Mouse (Mus musculus) c-Kit-positive CD71-positive TER-119-negative erythroid progenitor cells, embryonic 14.5 days (primary cell): ENCODE measurements around the gene Exosc7.

ENCODE experiments used
- DNase-seq: peaks from one replicate; pipeline ENCODE4 v3.0.0-alpha.2; 2013; ENCODE audit warnings: low read depth

Exosc7 gene

DNA sequence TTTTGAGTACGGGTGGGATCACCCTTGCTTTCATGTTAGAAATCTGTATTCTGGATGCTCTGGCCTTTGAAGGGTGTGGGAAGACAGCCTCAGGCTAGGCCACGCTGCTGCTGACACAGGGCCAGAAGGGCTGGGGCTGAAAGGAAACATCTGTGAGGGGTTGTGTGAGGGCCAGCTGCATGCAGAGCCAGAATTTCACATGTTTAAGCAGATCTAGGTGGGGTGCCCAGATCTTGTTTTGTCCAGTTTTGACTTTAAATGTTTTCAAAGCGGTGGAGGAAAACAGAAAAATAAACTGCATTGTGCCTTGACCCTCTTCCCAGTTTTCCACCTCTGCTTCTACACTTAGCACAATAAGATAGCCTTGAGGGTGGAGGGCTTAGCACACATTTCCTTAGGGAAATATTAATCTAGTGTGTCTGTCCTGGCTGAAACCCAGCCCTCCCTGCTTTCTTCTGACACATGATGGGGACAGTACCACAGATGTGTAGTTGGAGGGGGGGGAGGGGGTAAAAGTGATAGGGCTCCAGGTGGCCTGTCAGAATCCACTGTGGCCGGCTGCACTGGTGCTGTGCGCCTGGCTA is 26.0 kb downstream of the Exosc7 start:
- DNase-seq = no peak

DNA sequence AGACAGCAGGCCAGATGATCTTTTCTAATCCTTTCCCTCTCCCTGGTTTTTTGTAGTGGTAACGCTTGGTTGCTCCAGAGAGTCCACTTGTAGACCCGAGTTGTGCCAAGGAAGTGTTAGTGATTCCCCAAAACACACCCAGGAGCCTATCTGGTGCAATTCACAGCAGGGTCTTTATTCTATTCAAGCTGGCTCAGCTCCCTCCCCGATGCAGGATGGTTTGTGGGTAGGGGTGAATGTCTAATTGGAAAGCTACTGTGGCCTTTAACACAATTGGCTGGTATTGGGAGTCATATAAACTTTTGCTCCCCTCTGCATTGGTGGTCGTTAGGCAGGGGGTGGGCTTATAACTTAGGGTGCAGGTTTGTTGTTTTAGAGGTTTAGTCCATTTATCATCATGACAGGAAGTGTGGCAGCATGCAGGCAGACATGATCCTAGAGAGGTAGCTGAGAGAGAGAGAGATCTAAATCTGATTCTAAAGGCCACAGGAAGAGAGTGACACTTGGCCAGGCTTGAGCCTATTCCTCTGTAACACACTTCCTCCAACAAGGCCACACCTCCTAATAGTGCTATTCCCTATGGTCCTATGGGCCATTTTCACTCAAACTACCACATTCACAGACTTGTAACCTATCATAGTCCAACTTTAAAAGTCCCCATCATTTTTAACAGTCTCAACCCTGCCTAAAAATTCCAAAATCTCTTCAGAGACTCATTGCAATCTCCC is 27.0 kb downstream of the Exosc7 start:
- no peak for DNase-seq

DNA sequence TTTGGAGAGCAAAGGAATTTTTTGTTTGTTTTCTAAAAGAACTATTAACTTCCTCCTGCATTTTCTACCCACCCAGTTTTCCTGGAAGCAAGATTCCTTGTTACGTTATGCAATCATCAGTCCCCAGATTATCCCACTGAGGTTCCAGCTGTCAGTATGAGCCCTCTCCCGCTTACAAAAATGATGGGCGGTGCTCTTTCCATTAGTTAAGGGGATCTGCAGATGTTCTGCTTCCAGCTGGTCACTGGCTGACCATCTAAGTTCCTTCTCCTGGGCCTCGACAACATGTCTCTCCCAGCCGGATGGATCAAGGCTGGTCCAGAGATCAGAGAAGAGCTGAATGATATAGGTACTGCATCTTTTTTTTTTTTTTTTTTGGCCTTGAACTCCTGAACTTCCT is 35.4 kb downstream of the Exosc7 start:
- DNase-seq = no peak

DNA sequence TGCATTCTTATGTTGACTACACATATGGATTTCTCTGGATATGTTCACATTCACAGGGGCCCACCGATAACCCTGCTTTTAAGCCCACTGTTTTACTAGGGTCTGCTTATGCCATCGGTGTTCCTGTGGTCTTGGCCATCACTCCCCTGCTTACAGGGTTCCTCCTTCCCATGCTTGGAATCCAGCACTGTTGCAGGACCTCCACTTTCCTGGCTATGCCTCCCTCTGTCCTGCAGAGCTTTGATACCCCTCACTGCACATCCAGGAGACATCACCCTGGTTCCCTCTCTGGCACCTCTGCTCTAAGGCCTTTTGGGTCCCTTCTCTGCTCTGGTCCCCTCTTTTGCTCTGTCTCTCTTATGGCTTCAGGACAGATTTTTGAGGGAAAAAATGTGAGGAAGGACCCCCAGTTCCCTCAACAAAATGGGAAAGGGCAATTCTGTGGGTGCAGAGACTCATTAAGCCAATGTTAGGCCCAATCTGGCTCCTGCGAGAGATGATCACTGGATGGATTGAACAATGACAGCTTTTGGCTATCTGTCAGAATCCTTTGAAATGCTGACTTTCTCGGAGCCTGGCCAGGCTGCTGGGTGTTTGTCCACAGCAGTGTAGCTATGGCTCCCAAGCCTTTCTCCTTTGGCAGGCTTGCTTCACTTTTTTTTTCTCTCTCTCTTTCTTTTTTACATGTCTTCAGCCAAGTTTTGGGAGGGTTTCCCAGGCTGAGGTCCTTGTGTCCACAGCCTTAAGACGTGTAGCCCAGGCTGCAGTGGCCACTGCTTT is 37.4 kb downstream of the Exosc7 start, which contains the start of gene Clec3b:
TSS of gene Clec3b (plus strand) at position 706 of the 780 bp plus-strand sequence.
- DNase-seq = no peak

DNA sequence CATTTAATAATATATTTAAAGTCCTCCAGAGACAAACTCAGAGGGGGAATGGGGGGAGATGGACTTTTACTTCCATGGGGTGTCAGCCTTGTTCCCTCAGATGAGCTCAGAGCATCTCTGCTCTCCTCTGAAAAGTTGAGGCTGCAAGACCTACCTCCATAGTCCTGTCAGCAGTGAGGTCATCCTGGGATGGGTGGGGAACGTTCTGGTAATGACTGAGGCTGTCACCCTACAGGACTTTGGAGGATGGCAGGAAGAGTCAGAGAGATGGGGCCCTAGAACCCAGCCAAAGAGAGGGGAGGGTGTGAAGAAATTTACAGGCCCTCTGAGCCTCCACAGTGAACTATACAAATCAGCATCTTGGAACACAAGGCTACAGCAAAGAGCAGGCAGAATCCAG is 38.5 kb downstream of the Exosc7 start:
- no peak for DNase-seq

DNA sequence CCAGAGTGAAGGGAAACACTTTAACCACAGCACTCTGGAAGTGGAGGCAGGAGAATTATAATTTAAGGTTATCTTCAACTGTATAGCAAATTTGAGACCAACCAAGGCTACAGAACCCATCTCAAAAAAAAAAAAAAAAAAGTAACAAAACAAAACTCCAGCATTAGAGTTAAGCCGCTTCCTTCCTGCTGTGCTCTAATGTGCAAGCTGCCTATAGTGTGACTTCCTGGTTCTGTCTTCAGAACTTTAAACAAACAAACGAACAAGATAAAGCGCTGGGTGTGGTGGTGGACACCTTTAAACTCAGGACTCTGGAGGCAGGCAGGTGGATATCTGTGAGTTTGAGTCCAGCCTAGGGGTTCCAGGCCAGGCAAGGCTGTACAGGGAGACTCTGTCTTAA is 39.0 kb downstream of the Exosc7 start:
- no peak for DNase-seq

DNA sequence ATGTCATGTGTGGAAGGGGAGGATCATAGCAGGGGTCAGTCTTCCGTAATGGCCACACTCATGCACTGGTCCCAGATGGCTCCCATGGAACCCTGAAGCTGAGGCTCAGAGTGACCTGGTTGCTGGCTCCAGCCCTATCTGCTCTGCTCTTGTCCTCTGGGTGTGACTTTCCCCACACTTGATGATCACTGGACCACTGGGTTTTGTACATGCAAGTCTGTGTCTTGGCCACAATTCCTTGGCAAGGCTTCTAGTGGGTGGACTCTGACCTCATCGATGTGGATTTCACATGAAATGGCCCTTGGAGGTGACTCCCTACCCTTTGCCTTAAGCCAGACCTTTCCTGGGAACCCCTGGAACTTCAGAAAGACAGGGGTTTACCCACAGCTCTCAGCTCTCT is 40.1 kb downstream of the Exosc7 start:
- no peak for DNase-seq

DNA sequence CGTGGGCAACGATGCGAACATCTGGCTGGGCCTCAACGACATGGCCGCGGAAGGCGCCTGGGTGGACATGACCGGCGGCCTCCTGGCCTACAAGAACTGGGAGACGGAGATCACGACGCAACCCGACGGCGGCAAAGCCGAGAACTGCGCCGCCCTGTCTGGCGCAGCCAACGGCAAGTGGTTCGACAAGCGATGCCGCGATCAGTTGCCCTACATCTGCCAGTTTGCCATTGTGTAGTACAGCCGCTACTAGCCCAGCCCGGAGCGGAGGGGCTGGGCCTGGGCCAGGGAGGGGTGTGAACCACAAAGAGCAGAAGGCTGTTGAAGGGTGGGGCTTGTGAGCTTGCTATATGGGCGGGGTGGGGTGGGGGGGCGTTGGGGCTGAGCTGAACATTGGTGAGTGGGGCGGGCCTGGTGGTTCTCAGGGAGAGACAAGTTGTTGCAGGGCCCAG is 43.9 kb downstream of the Exosc7 start:
- DNase-seq = no peak

DNA sequence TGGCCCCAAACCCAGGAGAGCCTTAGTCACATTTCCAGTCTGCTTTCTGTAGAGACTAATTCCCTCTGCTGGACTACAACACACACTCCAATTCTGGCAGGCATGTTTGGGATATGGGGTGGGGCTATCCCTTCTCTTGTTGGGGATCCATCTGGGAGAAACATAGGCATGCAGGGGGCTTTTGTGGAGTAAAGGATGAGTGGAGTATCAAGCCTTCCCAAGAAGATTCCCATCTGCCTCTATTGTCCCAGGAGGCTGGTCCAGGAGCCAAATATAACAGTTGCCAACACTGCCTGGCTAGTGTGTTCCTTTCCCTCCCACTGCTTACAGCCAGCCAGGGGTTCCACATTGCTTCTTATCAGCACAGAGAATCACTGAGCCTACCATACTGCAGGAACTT is 44.7 kb downstream of the Exosc7 start:
- no peak for DNase-seq

DNA sequence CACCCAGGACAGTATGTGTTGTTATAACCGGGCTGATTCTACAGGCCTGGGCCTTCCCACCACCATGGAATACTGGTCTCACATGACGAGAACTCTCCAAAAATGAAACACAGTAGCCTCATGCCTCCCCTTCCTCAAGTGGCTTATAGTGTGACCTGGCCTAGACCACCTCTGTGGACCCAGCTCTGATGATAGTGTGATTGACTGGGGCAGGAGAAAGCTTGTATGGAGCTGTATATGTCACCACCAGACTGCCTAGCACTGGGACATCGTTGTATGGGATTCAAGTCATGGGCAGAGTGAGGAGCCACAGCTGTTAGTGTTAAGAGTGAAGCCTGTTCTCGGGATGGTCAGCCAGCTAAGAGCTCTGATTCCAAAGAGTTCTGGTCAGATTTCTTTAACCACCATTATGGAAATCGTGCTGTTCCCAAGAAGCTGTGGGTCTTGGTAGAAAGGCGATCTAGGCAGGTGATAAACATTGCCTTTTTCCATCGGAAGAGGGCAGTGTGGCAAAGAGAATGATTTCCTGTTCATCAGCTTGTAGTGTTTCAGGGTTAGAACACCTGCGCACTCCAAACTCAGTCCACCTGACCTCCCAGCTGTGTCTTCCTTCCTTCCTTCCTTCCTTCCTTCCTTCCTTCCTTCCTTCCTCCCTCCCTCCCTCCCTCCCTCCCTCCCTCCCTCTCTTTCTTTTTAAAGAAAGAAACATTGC is 45.3 kb downstream of the Exosc7 start:
- peak; percentile 56 for DNase-seq

DNA sequence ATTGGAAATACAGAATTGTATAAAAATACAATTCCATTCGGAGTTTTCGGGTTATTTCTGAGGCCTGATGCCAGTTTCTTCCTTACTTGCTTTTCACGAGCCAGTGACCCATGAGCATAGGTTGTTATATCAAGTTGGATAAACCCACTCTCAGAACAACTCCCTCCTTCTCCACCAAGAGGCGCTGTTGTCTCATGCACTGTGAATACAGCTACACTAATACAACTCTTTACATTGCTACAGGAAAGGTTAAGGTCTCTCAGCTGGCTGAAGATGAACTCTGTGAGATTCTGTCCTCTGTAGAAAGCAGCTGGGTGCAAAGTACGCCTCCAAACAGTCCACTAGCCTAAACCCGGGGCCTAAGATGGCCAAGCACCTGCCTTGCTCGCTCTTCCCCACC is 46.3 kb downstream of the Exosc7 start:
- DNase-seq = peak; percentile 69

DNA sequence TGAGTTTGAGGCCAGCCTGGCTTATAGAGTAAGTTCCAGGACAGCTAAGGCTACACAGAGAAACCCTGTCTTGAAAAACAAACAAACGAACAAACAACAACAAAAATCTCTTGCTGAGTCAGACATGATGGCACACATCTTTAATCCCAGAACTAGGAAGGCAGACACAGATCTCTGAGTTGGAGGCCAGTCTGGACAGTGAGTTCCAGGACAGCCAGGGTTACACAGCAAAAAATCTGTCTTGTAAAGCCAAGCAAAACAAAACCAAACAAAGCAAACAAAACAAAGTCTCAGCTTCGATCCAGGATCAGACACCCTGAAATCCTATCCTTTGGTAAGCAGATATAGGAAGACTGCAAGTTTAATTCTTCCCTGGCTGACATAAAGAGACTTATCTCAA is 48.8 kb downstream of the Exosc7 start:
- DNase-seq = no peak

DNA sequence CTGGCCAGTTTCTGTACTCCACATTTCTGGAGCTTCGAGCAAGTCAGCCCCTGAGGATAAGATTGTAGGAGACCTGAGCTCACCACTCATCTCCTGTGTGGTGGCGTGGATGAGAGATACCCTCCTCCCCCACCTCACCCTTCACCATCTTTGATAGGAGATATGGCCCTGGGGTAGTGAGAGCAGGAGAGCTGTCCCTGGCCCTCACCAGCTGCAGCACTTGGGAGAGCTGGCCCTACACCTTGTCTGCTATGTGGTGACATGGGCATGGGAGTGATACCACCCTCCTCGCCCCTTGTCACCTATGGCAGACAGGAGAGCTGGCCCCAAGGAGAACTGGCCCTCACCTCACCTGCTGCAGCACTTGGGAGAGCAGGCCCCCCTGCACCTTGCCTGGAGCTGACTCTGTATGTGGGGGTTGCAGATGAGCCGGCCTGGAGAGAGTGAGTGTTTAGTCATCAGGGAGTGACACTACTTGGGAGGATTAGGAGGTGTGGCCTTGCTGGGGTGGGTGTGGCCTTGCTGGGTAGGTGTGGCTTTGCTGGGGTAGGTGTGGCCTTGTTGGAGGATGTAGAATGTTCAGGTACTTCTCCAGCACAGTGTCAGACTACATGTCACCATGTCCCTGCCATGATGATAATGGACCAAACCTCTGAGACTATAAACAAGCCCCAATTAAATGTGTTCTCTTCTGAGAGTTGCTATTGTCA is 50.1 kb downstream of the Exosc7 start:
- DNase-seq = no peak

DNA sequence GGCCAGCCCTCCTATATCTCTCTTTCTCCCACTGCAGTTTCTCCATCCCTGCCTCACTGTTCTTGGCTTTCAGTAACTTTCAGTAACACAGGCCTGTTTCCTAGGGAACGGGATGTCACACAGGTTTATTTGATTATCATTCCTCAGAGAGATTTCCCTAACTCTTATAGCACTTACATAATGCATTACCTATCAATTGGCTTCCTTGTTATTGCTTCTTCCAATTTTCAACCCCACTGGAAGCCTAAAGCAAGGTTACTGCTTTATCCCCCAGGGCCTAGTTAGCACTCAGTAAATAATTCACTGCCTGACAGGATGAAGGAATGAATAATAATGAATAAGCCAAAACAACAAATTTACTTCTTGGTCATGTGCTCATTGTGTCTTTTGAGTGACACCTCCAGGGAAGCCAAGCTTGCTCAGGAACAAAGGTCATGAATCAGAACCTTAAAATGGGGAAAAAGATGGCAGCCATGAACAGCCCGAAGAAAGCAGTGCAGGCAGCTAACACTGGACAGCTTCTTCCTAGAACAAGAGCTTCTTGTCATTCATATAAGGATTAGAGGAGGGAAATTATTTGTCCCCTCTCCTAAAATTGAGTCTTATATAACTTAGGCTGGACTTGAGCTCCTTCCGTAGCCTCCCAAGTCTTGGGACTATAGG is 52.9 kb downstream of the Exosc7 start:
- DNase-seq = no peak

DNA sequence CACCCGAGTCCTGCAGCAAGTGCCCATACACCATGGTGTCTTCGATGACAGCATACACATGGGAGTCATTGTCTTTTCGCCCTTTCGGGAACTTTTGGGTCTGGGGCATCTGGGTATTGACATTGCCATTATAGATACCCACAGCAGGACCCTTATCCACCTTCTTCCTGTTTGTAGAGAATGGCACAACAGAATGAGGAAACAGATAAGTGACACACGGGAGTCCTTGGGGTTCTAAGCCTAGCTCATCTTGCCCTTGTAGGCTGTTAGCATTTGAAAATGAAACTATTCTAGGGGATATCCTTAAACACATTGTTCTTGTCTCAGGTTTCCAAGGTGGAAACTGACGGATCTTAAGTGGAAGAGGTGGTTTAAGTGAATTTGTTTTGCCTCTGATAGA is 60.7 kb downstream of the Exosc7 start:
- DNase-seq = no peak

DNA sequence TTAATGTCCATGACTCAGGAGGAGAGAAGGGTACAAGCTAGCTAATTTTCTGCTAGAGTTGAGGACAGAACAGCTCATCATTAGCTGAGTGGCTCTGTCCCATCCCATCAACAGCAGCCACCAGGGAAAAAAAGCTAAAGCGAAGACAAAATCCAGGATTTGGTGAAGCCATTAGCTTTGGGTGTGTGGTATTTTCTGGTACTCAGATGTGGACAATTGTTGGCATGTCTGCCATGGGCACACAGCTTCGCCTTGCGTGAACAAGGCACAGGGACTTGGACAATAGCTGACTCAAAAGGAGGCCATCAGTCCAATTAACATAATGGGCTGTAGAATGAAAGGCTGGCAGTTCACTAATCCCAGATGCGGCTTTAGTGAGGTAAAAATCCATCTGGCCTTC is 61.3 kb downstream of the Exosc7 start:
- no peak for DNase-seq

DNA sequence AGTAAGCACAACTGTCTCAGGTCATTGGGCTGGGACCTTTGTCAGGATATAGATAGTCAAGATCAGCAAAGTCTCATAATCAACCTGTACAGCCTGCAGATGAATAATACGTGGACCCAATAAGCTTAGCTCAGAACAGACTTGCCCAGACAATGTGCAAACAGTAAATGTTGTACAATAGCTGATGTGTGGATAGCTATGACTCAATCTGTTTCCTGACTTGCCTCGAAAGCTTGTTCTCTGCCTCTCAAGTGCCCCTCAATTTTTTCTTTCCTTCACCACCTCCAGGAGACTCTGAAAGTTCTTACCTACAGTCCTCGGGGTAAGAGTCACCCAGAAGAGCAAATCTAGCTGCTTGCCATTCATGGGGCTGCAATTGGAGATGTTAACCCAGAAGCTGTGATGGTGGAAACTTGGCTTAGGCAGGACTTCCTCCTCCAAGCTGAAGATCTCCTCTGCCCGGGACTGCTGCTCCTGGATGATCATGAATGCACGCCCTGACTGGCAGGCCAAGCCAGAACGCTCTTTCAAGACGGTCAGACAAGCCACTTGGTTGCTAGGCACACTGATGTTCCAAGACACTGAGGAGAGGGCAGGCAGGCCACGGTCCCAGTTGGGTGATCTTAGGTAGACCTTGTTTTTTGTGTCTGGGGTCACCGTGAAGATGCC is 64.5 kb downstream of the Exosc7 start:
- no peak for DNase-seq

DNA sequence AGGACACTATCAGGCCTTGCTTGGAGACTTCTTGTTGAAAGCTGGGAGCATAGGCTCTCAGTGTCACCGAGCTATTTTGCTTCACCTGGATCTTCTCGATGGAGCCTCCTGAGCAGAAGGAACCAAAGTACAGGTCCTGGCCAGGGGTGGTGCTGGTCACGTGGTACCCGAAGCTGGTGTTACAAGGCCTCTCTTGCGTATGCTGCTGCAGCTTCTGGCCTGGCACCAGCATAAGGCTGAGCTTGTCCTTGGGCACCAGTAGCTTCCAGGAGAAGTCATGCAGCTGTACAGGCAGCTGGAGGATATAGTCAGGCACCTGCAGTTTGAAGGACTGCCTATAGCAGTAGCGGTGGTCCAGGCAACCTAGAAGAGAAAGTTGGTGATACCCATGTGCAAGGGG is 67.0 kb downstream of the Exosc7 start:
- no peak for DNase-seq

DNA sequence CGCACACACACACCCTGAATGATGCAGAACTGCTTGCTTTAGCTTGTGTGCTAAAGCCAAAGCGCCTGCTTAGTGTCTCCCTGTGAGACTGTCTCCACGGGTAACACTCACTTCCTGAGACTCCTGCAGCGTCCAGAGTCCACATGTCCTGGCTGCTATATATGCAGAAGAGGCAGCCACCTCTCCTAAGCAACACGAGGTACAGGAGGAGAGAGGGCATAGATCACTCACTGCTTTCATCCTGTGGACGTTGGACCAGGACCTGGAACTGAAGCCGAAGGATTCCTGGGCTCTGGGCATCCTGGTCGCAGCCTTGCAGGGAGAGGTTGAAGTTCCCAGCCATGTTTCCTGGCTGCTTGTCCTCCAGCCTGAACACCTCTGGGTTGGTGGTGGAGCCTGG is 70.2 kb downstream of the Exosc7 start:
- no peak for DNase-seq

DNA sequence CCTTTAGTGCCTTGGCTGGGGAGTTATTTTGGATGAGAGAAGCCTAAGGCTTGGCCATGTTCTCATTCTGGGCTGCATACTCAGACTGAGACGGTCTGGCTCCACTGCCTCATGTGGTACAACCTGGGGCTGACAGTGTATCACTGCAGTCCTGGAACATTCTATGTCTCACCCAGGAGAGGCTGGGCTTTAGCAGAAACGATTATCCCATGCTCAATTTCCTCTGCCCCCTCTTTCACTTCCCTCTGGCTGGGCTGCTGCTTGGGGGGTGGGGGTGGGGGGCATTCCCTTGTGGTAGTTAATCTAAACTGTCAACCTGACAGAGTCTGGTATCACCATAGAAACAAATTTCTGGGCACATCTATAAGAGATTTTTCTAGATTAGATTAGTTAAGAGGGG is 72.5 kb downstream of the Exosc7 start:
- DNase-seq = no peak
